Mouse (Mus musculus) kidney, embryonic 16.5 days (tissue): Measurements from ENCODE around the gene Limd1. TPM values are rescaled to one million over a fixed set of nuclear protein-coding genes. Genes with fewer than 3 reads are reported as not detected.

Experiments used
- ATAC-seq: fragments of 200-750 bp; cut with Nextera tagmentation; 2 replicates; pipeline ENCODE4 v1.8.0; 2017; ENCODE audit warnings: moderate TSS enrichment; ENCODE audit not compliant: low FRiP score, low TSS enrichment
- H3K27ac ChIP-seq: fragments of 300-500 bp; sonication (generic); 2 replicates; pipeline ENCODE4 v1.5.1; 2014; ENCODE audit warnings: low read length
- H3K27me3 ChIP-seq: fragments of 300-500 bp; sonication (generic); 2 replicates; pipeline ENCODE4 v1.6.1; 2014; ENCODE audit warnings: low read length, control low read depth, mixed read lengths; ENCODE audit not compliant: insufficient read depth
- H3K36me3 ChIP-seq: fragments of 300-500 bp; sonication (generic); 2 replicates; pipeline ENCODE4 v1.6.1; 2014; ENCODE audit warnings: low read length, control low read depth, mixed read lengths; ENCODE audit not compliant: insufficient read depth
- H3K4me1 ChIP-seq: fragments of 300-500 bp; sonication (generic); 2 replicates; pipeline ENCODE4 v1.6.1; 2014; ENCODE audit warnings: low read length, control low read depth, mixed read lengths; ENCODE audit not compliant: insufficient read depth
- H3K4me2 ChIP-seq: fragments of 300-500 bp; sonication (generic); replicated peaks from 2 replicates; pipeline ENCODE4 v1.6.1; 2014; ENCODE audit warnings: low read depth, low read length
- H3K4me3 ChIP-seq: fragments of 300-500 bp; sonication (generic); 2 replicates; pipeline ENCODE4 v1.5.1; 2014; ENCODE audit warnings: mild to moderate bottlenecking, low read length
- H3K9ac ChIP-seq: fragments of 300-500 bp; sonication (generic); replicated peaks from 2 replicates; pipeline ENCODE4 v1.6.1; 2014; ENCODE audit warnings: low read length
- H3K9me3 ChIP-seq: fragments of 300-500 bp; sonication (generic); 2 replicates; pipeline ENCODE4 v1.6.1; 2016; ENCODE audit warnings: low read length, control low read depth
- WGBS: fragments of 180-500 bp; shearing (Covaris S2); extraction: QIAGEN DNeasy Blood & Tissue Kit; methylation state at CpG from one replicate; pipeline ENCODE4 v1.1.7; 2014; 5-methylcytosine and 5-hydroxymethylcytosine counted together
- polyA plus RNA-seq: library from polyadenylated mRNA; unstranded; fragments of >200 nt; fragmentation: Nextera tagmentation; extraction: Ambion mirVana; gene quantifications from 2 replicates; pipeline ENCODE4 v1.2.1, GENCODE M21; 2015

The Limd1 gene
- polyA plus RNA-seq, 1 experiment from 2014 or later, result 55.7 TPM

- ATAC-seq, result no peak
Observed at GRCm38 (mm10) chr9:123525095-123525494, 46.6 kb downstream of the Limd1 start.

GRCm38 (mm10) chr9:123526502-123526901 is 48.0 kb downstream of the Limd1 start:
- Histone ChIP-seq H3K27ac (no peak overlapping the region), H3K4me3 (no peak overlapping the region), H3K4me2 (no peak overlapping the region), H3K4me1 (peaks cover 17% of the 10 kb centered on the region), H3K27me3 (no peaks in the 10 kb centered on the region), H3K36me3 (no peaks in the 10 kb centered on the region), H3K9me3 (no peaks in the 10 kb centered on the region), H3K9ac (no peak overlapping the region)
- WGBS, result 77% methylated on average over 5 of the region's 5 CpGs
- ATAC-seq, result no peak

More at GRCm38 (mm10) chr9:123525095-123525494, 46.6 kb downstream of the Limd1 start:
- H3K36me3 ChIP-seq, result peaks cover 7% of the 10 kb centered on the region
- H3K4me3 ChIP-seq, result no peak overlapping the region
- H3K4me1 ChIP-seq, result peaks cover 16% of the 10 kb centered on the region
- no peak overlapping the region for H3K27ac ChIP-seq
- H3K4me2 ChIP-seq, result no peak overlapping the region
- H3K9me3 ChIP-seq, result no peaks in the 10 kb centered on the region
- 0% methylated on average over 1 of the region's 1 CpGs for WGBS
- H3K27me3 ChIP-seq, result no peaks in the 10 kb centered on the region
- H3K9ac ChIP-seq, result no peak overlapping the region

DNA sequence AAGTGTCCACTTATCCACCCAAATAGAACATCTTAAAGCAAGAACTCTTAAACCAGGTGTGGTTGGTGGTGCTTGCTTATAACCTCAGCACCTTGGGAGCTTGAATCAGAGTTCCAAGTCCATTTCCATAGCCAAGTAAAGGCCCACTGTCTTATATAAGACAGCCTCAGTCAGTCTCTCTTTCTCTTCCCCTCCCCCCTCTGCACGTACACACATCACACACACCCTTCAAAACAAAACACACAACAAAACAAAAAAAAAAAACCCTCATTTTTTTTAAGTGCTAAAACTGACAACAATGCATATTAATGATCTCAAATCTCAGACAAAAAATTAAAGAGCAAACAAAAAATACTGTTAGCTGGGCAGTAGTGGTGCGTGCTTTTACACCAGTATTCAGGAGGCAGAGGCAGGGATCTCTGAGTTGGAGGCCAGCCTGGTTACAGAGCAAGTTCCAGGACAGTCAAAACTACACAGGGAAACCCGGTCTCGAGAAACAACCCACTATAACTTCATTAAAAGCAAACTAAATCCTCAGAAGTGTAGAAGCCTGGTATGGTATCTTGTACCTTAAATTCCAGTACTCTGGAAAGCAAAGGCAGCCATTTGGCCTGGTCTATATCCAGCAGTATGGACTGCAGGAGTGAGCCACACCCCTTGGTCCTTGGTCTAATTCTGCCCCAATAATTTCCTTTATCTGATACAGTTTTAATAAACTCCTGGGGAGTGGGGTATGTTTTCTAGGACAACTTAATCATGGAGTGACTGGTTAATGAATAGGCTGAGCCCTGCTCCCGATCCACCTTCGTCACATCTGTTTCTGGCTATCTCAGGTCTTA is 49.8 kb downstream of the Limd1 start:
- WGBS, result 27% methylated on average over 6 of the region's 6 CpGs

GRCm38 (mm10) chr9:123528926-123529295 is 50.4 kb downstream of the Limd1 start:
- peak overlapping the region; percentile 64 for H3K9ac ChIP-seq
- H3K9me3 ChIP-seq, result no peaks in the 10 kb centered on the region
- ATAC-seq, result peak; percentile 23; the same call in 1 of the 2 replicates
- peak overlapping the region; percentile 85 for H3K27ac ChIP-seq
- 0 out of 2 replicates have a peak, but pooled peaks cover under 1% of the 10 kb centered on the region for H3K36me3 ChIP-seq
- H3K4me1 ChIP-seq, result peaks cover 26% of the 10 kb centered on the region
- WGBS, result under 1% methylated on average over 17 of the region's 17 CpGs
- peak overlapping the region; percentile 64 for H3K4me2 ChIP-seq
- H3K4me3 ChIP-seq, result peak overlapping the region; percentile 55
- no peaks in the 10 kb centered on the region for H3K27me3 ChIP-seq

More for the DNA sequence above, 49.8 kb downstream of the Limd1 start:
- Histone ChIP-seq H3K9ac (peak overlapping the region; percentile 64), H3K36me3 (no peaks in the 10 kb centered on the region), H3K9me3 (no peaks in the 10 kb centered on the region), H3K4me1 (peaks cover 26% of the 10 kb centered on the region), H3K27me3 (no peaks in the 10 kb centered on the region), H3K4me3 (peak overlapping the region; percentile 55), H3K27ac (peak overlapping the region; percentile 85), H3K4me2 (peak overlapping the region; percentile 64)
- no peak for ATAC-seq

GRCm38 (mm10) chr9:123529392-123530157 is 51.1 kb downstream of the Limd1 start, which contains the start of gene Sacm1l:
Sacm1l (plus strand) TSS chr9:123529759.
- peak within 1 kb of the TSS; percentile 98 for H3K9ac ChIP-seq
- H3K9me3 ChIP-seq, result no peaks in the 10 kb centered on the region
- WGBS, result under 1% methylated on average over 75 of the region's 79 CpGs
- H3K27ac ChIP-seq, result peak within 1 kb of the TSS; percentile 93
- peak within 1 kb of the TSS; percentile 64 for H3K4me2 ChIP-seq
- no peaks in the 10 kb centered on the region for H3K27me3 ChIP-seq
- H3K4me3 ChIP-seq, result peak within 1 kb of the TSS; percentile 99
- 0 out of 2 replicates have a peak, but pooled peaks cover 3% of the 10 kb centered on the region for H3K36me3 ChIP-seq
- peaks cover 26% of the 10 kb centered on the region for H3K4me1 ChIP-seq
- peak; percentile 100 for ATAC-seq

DNA sequence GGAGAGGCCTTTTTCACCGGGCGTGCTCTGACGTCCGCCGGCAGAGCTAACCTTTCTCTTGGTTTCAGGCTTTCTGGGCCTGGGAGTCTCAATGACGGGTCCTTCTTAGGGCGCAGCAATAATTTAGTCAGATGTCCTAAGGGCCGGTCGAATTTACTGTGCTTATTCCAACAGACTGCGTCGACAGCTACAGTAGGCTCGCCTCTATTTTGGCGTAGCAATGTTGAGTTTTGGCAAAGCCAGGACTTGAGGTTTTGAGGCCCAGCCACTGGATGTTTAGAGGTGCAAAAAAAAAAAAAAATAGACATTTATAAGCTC is 51.6 kb downstream of the Limd1 start:
- no peaks in the 10 kb centered on the region for H3K27me3 ChIP-seq
- ATAC-seq, result no peak; the same call in 1 of the 2 replicates
- peak overlapping the region; percentile 99 for H3K4me3 ChIP-seq
- peak overlapping the region; percentile 57 for H3K4me2 ChIP-seq
- WGBS, result 0% methylated on average over 13 of the region's 13 CpGs
- peak overlapping the region; percentile 93 for H3K27ac ChIP-seq
- H3K4me1 ChIP-seq, result peaks cover 26% of the 10 kb centered on the region
- H3K9ac ChIP-seq, result peak overlapping the region; percentile 98
- H3K9me3 ChIP-seq, result no peaks in the 10 kb centered on the region
- H3K36me3 ChIP-seq, result 0 out of 2 replicates have a peak, but pooled peaks cover 3% of the 10 kb centered on the region

- H3K9ac ChIP-seq, result peak overlapping the region; percentile 98
- peaks cover 26% of the 10 kb centered on the region for H3K4me1 ChIP-seq
- no peaks in the 10 kb centered on the region for H3K9me3 ChIP-seq
- no peaks in the 10 kb centered on the region for H3K27me3 ChIP-seq
- WGBS, result 17% methylated on average over 11 of the region's 11 CpGs
- peak overlapping the region; percentile 93; the same call in 1 of the 2 replicates for H3K27ac ChIP-seq
- H3K4me2 ChIP-seq, result peak overlapping the region; percentile 57
- no peak for ATAC-seq
- H3K36me3 ChIP-seq, result 0 out of 2 replicates have a peak, but pooled peaks cover 3% of the 10 kb centered on the region
- peak overlapping the region; percentile 99 for H3K4me3 ChIP-seq
Observed at GRCm38 (mm10) chr9:123530566-123531130, 52.1 kb downstream of the Limd1 start.

DNA sequence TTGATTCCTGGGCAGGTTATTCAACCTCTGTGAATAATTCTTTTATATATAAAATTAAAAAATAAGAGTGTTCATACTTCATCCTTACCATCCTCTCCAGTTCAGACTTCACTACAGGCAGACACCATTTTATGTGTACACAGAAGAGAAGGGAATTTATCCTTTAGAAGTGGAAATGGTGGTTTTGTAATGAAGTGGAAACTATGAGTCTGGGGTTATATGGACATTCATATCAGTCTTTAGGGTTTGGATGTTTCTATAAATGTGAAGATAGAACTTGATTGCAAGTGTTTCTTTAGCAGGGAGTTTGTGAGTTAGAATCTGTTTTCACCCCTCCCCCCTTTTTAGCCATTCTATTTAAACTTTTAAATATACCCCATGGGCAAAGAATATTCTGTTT is 52.7 kb downstream of the Limd1 start:
- Histone ChIP-seq H3K9ac (peak overlapping the region; percentile 98), H3K27ac (no peak overlapping the region)
- ATAC-seq, result no peak

DNA sequence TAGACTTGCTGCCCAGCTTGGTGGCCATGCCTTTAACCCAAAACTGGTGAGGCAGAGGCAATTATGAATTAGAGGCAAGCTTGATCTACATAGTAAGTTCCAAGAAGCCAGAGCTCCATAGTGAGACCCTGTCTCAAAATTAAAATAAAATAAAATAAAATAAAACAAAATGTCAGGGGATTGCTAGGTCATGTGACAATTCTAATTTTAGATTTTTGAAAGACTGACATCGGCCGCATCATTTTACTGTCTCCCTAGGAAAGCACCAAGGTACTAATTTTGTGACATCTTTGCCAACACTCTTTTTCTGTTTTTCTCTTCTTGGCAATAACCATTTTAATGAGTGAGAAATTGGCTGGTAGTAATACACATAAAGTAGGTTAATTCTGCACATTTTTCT is 58.1 kb downstream of the Limd1 start:
- no peak overlapping the region for H3K4me2 ChIP-seq

More for the DNA sequence above, 52.7 kb downstream of the Limd1 start:
- Histone ChIP-seq H3K4me1 (peaks cover 26% of the 10 kb centered on the region), H3K9me3 (no peaks in the 10 kb centered on the region), H3K27me3 (no peaks in the 10 kb centered on the region), H3K36me3 (0 out of 2 replicates have a peak, but pooled peaks cover 3% of the 10 kb centered on the region), H3K4me3 (peak overlapping the region; percentile 99), H3K4me2 (peak overlapping the region; percentile 57)

More for the DNA sequence above, 58.1 kb downstream of the Limd1 start:
- H3K36me3 ChIP-seq, result 0 out of 2 replicates have a peak, but pooled peaks cover 3% of the 10 kb centered on the region
- no peak overlapping the region for H3K27ac ChIP-seq
- 89% methylated on average over 2 of the region's 2 CpGs for WGBS
- H3K9me3 ChIP-seq, result no peaks in the 10 kb centered on the region
- H3K9ac ChIP-seq, result no peak overlapping the region
- H3K4me1 ChIP-seq, result peaks cover 32% of the 10 kb centered on the region
- no peak overlapping the region for H3K4me3 ChIP-seq
- ATAC-seq, result no peak
- H3K27me3 ChIP-seq, result no peaks in the 10 kb centered on the region
